Mouse (Mus musculus): ENCODE data around the gene Ptcd3.

DNA sequence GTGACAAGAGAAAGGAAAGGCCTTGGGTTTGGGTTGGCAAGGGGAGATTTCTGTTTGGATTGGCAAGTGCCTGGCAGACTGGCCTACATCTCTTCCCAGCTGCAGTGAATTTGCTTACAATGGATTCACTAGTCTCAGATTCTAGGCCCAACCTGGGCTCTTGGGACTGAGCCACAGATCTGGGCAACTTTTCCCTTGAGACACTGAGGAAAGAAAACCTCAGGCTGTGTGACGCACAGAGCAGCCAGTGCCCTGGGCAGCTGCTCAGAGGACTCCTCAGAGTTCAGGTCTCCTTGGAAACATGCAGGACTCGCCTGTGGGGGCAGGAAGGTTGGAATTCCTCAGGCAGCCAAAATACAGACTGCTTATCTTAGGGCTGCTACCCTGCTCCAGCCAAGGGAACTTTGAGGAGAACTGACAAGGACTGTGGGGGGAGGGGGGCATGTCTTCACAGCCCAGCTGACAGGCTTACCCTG lies 25.6 kb upstream of the Ptcd3 start:
- no peak for TF ChIP-seq CTCF (IDR thresholded peaks at IDR 0.05; ENCODE audit: low read depth)
- TF ChIP-seq EP300 (IDR thresholded peaks at IDR 0.05; ENCODE audit: low read depth): peak; percentile 53; the same call in 1 of the 2 replicates

Measured in heart, postnatal 0 days (tissue).